Mouse (Mus musculus) gastrocnemius, adult 8-10 months (tissue): ENCODE results near the gene Nsmf. TPM values are rescaled to one million over a fixed set of nuclear protein-coding genes. Genes with fewer than 3 reads are reported as not detected.

ENCODE experiments used
- DNase-seq, 2 experiments: peaks; one replicate each; pipeline ENCODE4 v3.0.0; 2022; ENCODE audit warnings: low spot score in 2 of 2
- total RNA-seq, 4 experiments: library from RNA; stranded (reverse); gene quantifications; 2 replicates each; pipeline ENCODE4 v1.2.4; 2022

The Nsmf gene
- 1 to 10 TPM; 5.6 to 8.4 (median 7.2) TPM for total RNA-seq

DNA sequence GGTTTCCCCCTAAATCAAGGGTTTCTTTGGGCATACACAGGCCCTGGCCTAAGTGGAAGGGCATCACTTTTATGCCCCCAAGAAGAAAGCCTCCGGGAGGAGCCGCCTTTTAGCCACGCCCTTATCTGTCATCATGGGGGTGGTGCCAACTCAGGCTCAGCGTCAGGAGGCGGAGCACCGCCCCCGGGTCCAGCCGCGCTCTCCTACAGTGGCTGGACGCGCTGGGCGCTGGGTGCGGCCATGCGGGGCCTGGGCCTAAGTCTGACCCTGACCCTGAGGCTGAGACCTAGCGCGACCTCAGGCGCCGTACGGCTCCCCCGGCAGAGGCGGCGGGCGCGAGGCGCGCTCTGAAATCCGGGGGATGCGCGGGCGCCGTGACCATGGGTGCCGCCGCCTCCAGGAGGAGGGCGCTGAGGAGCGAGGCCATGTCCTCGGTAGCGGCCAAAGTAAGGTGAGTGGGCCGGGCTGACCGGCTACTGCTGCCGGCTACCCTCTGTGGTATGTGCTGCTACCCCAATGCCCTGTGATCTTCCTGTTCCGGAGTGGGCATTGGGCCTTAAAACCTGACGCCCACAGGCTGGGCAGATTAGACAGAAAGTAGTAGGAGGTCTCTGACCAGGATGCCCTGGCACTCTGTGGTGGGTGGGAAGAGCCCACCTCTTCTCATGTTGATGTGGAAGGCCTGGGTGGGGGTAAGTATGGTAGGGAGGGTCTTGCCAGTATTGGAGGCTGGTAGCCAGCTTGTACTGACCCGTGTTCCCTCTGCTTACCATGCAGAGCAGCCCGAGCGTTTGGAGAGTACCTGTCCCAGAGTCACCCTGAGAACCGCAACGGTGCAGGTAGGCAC, at the start of gene Nsmf:
TSS of gene Nsmf (plus strand) at position 135 of the 847 bp plus-strand sequence.
- peak; percentile 82 to 83 for DNase-seq

GRCm38 (mm10) chr2:25006767-25007166, 47.4 kb upstream of the Nsmf start:
- DNase-seq = no peak

DNA sequence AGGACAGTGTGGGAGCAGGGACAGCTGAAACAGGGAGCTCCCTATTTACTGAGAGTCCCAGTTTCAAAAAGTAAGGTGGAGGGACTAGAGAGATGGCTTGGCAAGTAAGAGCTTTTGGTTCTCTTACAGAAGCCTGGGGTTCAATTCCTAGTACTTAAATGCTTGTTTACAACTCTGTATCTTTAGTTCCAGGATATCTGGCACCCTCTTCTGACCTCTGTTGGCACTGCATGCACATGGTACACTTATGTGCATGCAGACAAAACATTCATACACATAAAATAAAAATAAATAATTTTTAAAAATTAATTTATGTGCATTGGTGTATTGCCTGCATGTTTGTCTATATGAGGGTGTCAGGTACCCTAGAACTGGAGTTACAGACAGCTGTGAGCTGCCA, 45.9 kb upstream of the Nsmf start:
- no peak for DNase-seq

GRCm38 (mm10) chr2:25022678-25023077, 31.5 kb upstream of the Nsmf start:
- no peak for DNase-seq

GRCm38 (mm10) chr2:25025109-25025508, 29.0 kb upstream of the Nsmf start:
- DNase-seq = no peak

- no peak for DNase-seq
Measured at GRCm38 (mm10) chr2:25034994-25035393, 19.2 kb upstream of the Nsmf start.

DNA sequence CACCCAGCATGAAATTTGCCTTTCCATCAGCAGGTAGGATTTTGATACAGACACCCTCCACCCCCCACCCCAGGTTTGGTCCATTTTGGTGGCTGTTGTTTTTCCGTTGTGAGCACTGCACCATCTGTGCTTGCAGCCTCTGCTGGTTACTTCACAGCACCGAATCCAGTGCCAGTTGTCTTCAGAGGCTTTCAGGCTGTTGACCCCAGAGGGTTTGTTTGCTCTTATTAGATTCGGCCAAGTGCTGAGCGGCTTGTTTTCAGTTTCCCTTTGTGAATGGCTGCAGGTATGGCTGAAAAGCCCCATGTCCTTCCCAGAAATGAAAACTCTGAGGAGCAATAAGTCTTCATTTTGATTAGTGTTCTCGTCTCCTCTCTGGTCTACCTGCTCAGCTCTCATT, 14.1 kb upstream of the Nsmf start:
- DNase-seq = no peak

GRCm38 (mm10) chr2:25050921-25051320, 3.2 kb upstream of the Nsmf start:
- no peak for DNase-seq

DNA sequence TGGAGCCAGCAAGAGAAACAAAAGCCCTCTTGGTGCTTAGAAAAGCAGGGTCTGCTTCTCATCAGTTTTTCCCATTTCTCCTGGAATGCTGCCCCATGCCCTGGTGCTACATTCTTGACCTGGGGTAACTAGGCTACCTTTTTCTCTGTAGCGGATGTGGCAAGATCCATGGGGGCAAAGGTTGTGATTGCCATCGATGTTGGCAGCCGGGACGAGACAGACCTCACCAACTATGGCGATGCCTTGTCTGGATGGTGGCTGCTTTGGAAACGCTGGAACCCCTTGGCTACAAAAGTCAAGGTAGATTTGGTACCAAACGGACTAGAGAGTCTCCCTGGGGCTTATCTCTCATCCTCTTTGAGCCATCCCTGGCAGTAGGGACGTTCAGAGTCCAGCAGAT, 2.7 kb upstream of the Nsmf start:
- no peak for DNase-seq

GRCm38 (mm10) chr2:25053101-25053500, 1.1 kb upstream of the Nsmf start:
- DNase-seq = no peak

DNA sequence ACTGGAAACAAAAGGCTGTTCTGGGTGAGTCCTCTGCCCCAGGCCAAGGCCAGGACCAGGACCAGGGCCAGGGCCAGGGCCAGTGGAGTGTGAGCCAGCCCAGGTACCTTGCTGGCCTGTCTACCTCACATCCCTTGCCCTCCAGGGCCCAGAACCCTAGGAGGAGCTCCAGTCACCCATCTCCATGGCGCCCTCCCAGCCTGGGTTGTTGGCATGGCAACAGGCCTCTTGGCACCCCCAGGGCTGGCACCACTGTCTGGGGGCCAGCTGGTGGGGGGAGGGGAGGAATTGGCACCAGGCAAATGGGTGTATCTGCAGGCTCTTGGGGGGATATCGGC, 882 bp downstream of the Nsmf start:
- no peak for DNase-seq

- no peak for DNase-seq
Measured at GRCm38 (mm10) chr2:25055409-25056155, 1.4 kb downstream of the Nsmf start.

GRCm38 (mm10) chr2:25058926-25059325, 4.8 kb downstream of the Nsmf start:
- DNase-seq = no peak

DNA sequence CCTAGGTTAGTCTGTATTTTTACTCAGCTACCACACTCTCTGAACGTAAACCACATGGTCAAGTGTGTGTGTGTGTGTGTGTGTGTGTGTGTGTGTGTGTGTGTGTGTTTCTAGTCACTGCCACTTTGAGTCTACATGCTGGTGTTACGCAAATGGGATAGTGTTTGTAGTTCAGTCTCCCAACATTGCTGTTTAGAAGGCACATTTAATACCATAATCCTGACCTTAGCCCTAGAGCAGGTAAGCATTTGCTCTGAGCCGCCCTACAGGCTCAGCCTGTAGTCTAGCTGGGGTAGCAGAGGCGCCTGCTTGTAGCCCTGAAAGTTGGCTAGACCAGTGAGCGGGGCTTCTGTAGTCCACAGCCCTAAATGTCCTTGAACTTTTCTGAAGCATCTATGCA, 9.4 kb downstream of the Nsmf start:
- no peak for DNase-seq

GRCm38 (mm10) chr2:25064285-25064684, 10.1 kb downstream of the Nsmf start:
- no peak for DNase-seq

DNA sequence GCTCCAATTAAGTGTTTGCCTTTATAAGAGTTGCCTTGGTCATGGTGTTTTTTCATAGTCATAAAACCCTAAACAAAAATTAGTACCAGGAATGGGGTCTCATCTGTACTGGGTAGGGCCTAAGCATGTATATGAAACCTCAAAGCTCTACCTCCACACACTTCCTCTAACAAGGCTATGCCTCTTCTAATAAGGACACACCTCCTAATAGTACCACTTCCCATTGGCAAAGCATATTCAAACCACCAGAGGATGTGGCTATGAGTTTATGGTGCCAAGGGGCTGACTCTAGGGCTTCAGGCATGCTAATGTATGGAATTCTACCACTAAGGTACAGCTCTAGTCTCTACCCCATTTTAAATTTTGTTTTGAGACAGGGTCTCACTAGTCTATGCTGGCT, 11.4 kb downstream of the Nsmf start:
- no peak for DNase-seq

GRCm38 (mm10) chr2:25066552-25066951, 12.4 kb downstream of the Nsmf start:
- no peak for DNase-seq

- no peak for DNase-seq
Measured at GRCm38 (mm10) chr2:25069537-25069936, 15.4 kb downstream of the Nsmf start.

DNA sequence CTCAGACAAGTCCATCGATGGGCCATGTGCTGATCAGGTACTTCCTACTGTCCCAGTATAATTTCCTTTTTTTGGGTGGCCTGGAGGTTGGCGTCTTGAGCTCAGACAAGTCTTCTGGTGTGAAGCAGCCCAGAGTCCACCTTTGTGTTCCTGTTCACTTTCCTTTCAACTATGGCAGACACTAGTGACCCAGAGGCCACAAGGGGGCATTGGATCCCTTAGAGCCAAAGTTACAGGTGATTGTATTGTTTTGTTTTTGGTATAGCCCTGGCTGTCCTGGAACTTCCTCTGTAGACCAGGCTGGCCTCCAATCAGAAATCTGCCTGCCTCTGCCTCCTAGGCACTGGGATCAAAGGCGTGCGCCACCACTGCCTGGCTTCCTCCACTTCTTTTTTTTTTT, 18.2 kb downstream of the Nsmf start:
- DNase-seq = no peak

- no peak for DNase-seq
Measured at GRCm38 (mm10) chr2:25075506-25075905, 21.4 kb downstream of the Nsmf start.

- DNase-seq = no peak
Measured at GRCm38 (mm10) chr2:25078967-25079366, 24.8 kb downstream of the Nsmf start.

DNA sequence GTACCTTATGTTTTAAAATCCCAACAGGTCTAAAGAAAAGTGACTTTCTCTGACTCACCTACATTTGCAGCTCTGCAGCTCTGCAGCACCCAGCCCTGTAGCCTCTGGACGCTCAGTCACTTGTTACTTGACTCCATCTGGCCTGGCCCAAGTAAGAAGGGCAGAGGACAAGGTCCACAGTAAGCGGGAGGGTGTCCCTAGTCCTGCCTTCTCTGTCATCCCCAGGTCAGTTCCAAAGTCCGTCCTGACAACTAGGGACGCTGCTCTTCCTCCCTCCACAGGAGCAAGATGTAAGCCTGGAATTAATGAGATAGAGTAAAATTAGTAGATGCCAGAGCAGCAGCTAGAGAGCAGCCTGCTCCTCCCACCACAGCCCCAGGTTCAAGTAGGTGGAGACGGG, 25.9 kb downstream of the Nsmf start, which contains the start of gene Entpd8:
TSS of gene Entpd8 (plus strand) at position 229 of the 400 bp plus-strand sequence.
- DNase-seq = no peak

GRCm38 (mm10) chr2:25083697-25084096, 29.5 kb downstream of the Nsmf start:
- no peak for DNase-seq
